Mouse (Mus musculus) kidney, adult 2 months (tissue): ENCODE data around the gene Anks3. TPM values are rescaled to one million over a fixed set of nuclear protein-coding genes. Genes with fewer than 3 reads are reported as not detected.

Experiments
- DNase-seq: peaks from one replicate; pipeline ENCODE4 v3.0.0; 2021
- H3K27ac ChIP-seq: fragments of 200-500 bp; 2 replicates; pipeline ENCODE4 v1.5.1; 2012; ENCODE audit warnings: low read depth, low read length, control low read depth, inconsistent platforms; ENCODE audit not compliant: insufficient read depth
- H3K27me3 ChIP-seq: fragments of 200-500 bp; replicated peaks from 2 replicates; pipeline ENCODE4 v1.6.1; 2012; ENCODE audit warnings: mild to moderate bottlenecking, moderate library complexity, low read length, inconsistent platforms; ENCODE audit not compliant: control insufficient read depth, insufficient read depth
- H3K36me3 ChIP-seq: fragments of 200-500 bp; 2 replicates; pipeline ENCODE4 v1.6.1; 2012; ENCODE audit warnings: mild to moderate bottlenecking, moderate library complexity, low read length, inconsistent platforms; ENCODE audit not compliant: control insufficient read depth, insufficient read depth
- H3K4me1 ChIP-seq: fragments of 200-500 bp; 2 replicates; pipeline ENCODE4 v1.6.1; 2011; ENCODE audit warnings: low read length; ENCODE audit not compliant: control insufficient read depth, insufficient read depth
- H3K4me3 ChIP-seq: fragments of 200-500 bp; 2 replicates; pipeline ENCODE4 v1.5.1; 2011; ENCODE audit warnings: mild to moderate bottlenecking, low read depth, low read length, control low read depth; ENCODE audit not compliant: insufficient read depth
- CTCF ChIP-seq: fragments of 200-500 bp; conservative IDR thresholded peaks from 2 replicates; pipeline ENCODE4 v1.5.1; 2011; ENCODE audit warnings: low read depth, mild to moderate bottlenecking, control low read depth, low read length, moderate library complexity, mixed read lengths; ENCODE audit not compliant: insufficient read depth, insufficient read length
- POLR2A ChIP-seq: fragments of 200-500 bp; IDR thresholded peaks from one replicate; pipeline ENCODE4 v1.6.1; 2011; ENCODE audit warnings: low read depth, low read length, control low read depth
- WGBS: fragments of 180-500 bp; shearing (Covaris S2); methylation state at CpG from one replicate; pipeline ENCODE4 v1.1.7; 2018; 5-methylcytosine and 5-hydroxymethylcytosine counted together
- polyA plus RNA-seq: library from polyadenylated mRNA; depleted of rRNA; stranded (reverse); fragments of >200 nt; gene quantifications from 2 replicates; pipeline ENCODE4 v1.2.3, GENCODE M21; 2012

Anks3 gene
- polyA plus RNA-seq, 1 experiment, result 50.7 TPM

DNA sequence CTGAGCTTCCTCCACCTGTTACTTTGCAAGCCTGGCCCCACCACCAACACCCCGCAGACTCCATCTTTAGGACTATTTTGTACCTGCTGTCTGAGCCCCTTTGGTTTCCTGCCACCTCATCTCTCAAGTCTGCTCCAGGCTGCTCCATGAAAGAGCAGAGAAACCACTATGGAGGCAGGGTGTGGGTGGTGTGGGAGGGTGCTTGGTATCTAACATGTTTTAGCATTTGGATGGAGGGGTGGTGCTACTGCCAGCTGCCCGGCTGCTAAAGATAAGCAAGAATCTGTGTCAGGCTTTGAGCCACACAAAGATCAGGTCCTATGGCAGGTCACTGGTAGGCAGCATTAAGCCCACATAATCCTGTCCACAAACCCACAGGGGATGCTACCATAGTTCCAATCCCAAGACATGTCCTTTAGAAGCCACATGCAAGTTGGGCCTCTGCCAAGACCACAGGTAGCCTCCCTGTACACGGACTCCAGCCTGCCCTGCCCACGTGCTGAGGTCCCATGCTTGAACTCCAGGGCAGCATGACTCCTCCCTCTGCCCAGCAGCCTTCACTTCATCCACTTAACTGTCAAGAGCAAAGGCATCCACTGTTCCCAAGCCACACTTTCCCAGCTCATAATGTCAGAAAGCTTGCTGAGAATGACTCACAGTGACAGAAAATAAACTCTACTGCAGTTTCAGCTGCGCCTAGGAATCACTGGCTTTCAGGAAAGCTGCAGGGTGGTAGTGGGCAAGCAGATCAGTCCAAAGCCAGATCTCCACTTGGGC lies 14.5 kb upstream of the Anks3 start:
- peak; percentile 50 for DNase-seq
- no peaks in the 10 kb centered on the region for H3K36me3 ChIP-seq
- TF ChIP-seq CTCF (no peak), POLR2A (no peak)
- H3K4me3 ChIP-seq, result no peak overlapping the region
- no peaks in the 10 kb centered on the region for H3K4me1 ChIP-seq
- no peak overlapping the region for H3K27ac ChIP-seq
- no peaks in the 10 kb centered on the region for H3K27me3 ChIP-seq
- 54% methylated on average over 5 of the region's 5 CpGs for WGBS

DNA sequence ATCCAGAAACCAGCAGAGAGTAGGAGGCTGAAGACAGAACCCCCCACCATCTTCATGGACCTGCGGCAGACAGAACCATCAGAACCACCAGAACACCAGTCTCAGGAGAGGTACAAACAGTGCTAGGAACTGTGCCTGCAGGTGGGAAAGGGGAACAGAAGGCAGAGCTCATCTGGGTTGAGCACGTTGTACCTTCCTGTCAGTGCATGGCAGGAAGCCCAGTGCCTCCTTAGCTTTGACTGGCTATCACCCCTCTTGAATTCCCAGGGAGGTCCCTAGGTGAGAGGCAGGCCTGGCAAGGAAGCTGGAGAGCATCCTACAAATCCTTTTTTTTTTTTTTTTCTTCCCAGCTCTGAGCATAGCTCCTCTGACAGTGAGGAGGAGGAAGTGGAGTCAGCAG lies 12.2 kb upstream of the Anks3 start:
- Histone ChIP-seq H3K27me3 (no peaks in the 10 kb centered on the region), H3K4me3 (no peak overlapping the region), H3K27ac (no peak overlapping the region), H3K36me3 (no peaks in the 10 kb centered on the region), H3K4me1 (no peaks in the 10 kb centered on the region)
- TF ChIP-seq CTCF (no peak), POLR2A (no peak)
- DNase-seq, result no peak
- WGBS, result 66% methylated on average over 2 of the region's 2 CpGs

- no peaks in the 10 kb centered on the region for H3K27me3 ChIP-seq
- no peak for TF ChIP-seq POLR2A
- TF ChIP-seq CTCF, result no peak
- H3K4me1 ChIP-seq, result no peaks in the 10 kb centered on the region
- WGBS, result 90% methylated on average over 5 of the region's 5 CpGs
- H3K36me3 ChIP-seq, result no peaks in the 10 kb centered on the region
- H3K4me3 ChIP-seq, result no peak overlapping the region
- no peak for DNase-seq
- no peak overlapping the region for H3K27ac ChIP-seq
Observed at GRCm38 (mm10) chr16:4974521-4974920, 10.5 kb upstream of the Anks3 start.

- no peak overlapping the region for H3K27ac ChIP-seq
- no peaks in the 10 kb centered on the region for H3K4me1 ChIP-seq
- H3K4me3 ChIP-seq, result no peak overlapping the region
- DNase-seq, result peak; percentile 27
- H3K36me3 ChIP-seq, result no peaks in the 10 kb centered on the region
- TF ChIP-seq POLR2A, result no peak
- TF ChIP-seq CTCF, result no peak
- 56% methylated on average over 4 of the region's 4 CpGs for WGBS
- H3K27me3 ChIP-seq, result no peaks in the 10 kb centered on the region
Observed at GRCm38 (mm10) chr16:4971626-4972025, 7.6 kb upstream of the Anks3 start.

DNA sequence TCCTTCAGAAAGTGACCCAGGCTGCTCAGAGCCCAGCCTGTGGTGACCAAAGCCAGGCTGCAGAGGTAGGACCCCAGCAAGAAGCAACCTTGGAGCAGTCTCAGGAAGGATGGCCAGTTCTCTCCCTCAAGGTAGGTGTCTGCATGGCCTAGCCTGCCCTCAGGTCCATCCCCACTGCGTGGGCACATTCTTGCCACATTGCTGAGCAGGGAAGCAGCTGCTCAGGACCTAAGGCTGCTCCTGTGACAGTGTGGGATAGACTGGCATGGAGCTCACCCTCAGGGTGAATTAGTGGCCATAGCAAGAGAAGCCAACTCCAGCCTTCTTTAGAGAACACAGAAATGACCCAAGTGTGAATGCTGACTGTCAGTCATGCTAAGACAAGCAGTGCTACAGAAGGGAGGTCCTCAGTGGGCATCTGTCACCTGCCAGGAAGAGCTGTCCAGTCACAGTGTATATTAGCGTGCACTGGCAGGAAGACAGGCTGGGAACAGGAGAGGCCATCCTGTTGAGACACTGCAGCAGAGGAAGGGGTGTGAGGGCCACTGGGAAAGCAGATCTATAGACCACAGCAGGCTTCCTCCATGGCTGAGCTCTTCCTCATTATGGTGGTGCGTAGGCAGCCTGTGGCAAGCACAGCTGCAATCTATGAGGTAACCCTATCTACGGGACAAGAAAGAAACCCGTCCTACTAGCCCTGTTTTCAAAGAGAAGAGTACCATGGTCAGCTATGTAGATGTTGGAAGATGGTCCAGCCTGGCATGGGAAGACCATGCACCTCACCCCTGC lies 5.2 kb upstream of the Anks3 start:
- no peak for DNase-seq
- Histone ChIP-seq H3K4me1 (no peaks in the 10 kb centered on the region; the same call in 1 of the 2 replicates), H3K27me3 (no peaks in the 10 kb centered on the region), H3K36me3 (no peaks in the 10 kb centered on the region), H3K27ac (no peak overlapping the region), H3K4me3 (no peak overlapping the region)
- WGBS, result 89% methylated on average over 5 of the region's 5 CpGs
- TF ChIP-seq POLR2A (no peak), CTCF (no peak)

DNA sequence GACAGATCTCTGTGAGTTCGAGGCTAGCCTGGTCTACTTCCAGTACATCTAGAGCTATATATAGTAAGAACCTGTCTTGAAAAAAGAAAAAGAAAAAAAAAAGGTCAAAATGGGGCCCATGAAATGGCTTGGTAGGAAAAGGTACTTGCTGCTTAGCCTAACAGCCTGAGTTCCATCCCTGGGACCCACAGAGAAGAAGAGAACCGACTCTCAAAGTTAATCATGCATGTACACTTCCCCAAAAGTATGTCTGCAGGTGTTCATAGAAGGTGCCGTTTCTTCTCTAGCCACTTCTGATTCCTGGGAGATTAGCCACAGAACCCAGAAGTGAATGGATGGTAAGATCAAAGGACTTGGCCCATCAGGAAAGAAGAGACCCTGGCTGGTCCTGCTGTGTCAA lies 4.4 kb upstream of the Anks3 start:
- H3K36me3 ChIP-seq, result no peaks in the 10 kb centered on the region
- WGBS, result 70% methylated on average over 3 of the region's 3 CpGs
- H3K4me3 ChIP-seq, result no peak overlapping the region
- no peaks in the 10 kb centered on the region; the same call in 1 of the 2 replicates for H3K4me1 ChIP-seq
- DNase-seq, result no peak
- H3K27ac ChIP-seq, result no peak overlapping the region
- H3K27me3 ChIP-seq, result no peaks in the 10 kb centered on the region
- TF ChIP-seq POLR2A (no peak), CTCF (no peak)

- no peak overlapping the region for H3K4me3 ChIP-seq
- no peak for TF ChIP-seq CTCF
- WGBS, result 90% methylated on average over 8 of the region's 8 CpGs
Observed at GRCm38 (mm10) chr16:4965392-4966129, 1.6 kb upstream of the Anks3 start.

More at GRCm38 (mm10) chr16:4965392-4966129, 1.6 kb upstream of the Anks3 start:
- no peak for DNase-seq
- H3K27me3 ChIP-seq, result no peaks in the 10 kb centered on the region
- H3K27ac ChIP-seq, result no peak overlapping the region
- H3K4me1 ChIP-seq, result peaks cover 4% of the 10 kb centered on the region; the same call in 1 of the 2 replicates
- no peaks in the 10 kb centered on the region for H3K36me3 ChIP-seq
